Mouse (Mus musculus) kidney, adult 9 months (tissue): ENCODE results near the gene Pdik1l.

Experiments used
- DNase-seq: peaks from one replicate; pipeline ENCODE4 v3.0.0; 2022

Pdik1l gene

GRCm38 (mm10) chr4:134287575-134288025 is at the start of gene Pdik1l:
Gene Pdik1l, minus strand, starts transcription at chr4:134287895.
- DNase-seq: peak; percentile 79

GRCm38 (mm10) chr4:134330281-134330680 is 42.6 kb upstream of the Pdik1l start:
- DNase-seq: peak; percentile 87

GRCm38 (mm10) chr4:134328832-134329231 is 41.1 kb upstream of the Pdik1l start:
- no peak for DNase-seq

- peak; percentile 82 for DNase-seq
These were observed 40.5 kb upstream of the Pdik1l start for GRCm38 (mm10) chr4:134328151-134328550.

GRCm38 (mm10) chr4:134326859-134327530 is 39.3 kb upstream of the Pdik1l start:
- DNase-seq: peak; percentile 94

- peak; percentile 92 for DNase-seq
These were observed 37.0 kb upstream of the Pdik1l start for GRCm38 (mm10) chr4:134324655-134325054.

GRCm38 (mm10) chr4:134321524-134321923 is 33.8 kb upstream of the Pdik1l start:
- no peak for DNase-seq

- DNase-seq: no peak
These were observed 32.0 kb upstream of the Pdik1l start for GRCm38 (mm10) chr4:134319674-134320073.

- no peak for DNase-seq
These were observed 31.4 kb upstream of the Pdik1l start for GRCm38 (mm10) chr4:134319074-134319473.

GRCm38 (mm10) chr4:134316390-134316789 is 28.7 kb upstream of the Pdik1l start:
- peak; percentile 40 for DNase-seq

GRCm38 (mm10) chr4:134315470-134315869 is 27.8 kb upstream of the Pdik1l start:
- no peak for DNase-seq

GRCm38 (mm10) chr4:134314876-134315275 is 27.2 kb upstream of the Pdik1l start, which contains the start of gene Trim63:
Gene Trim63, plus strand, starts transcription at chr4:134315120.
- no peak for DNase-seq

GRCm38 (mm10) chr4:134314081-134314655 is 26.5 kb upstream of the Pdik1l start:
- DNase-seq: no peak

GRCm38 (mm10) chr4:134312901-134313300 is 25.2 kb upstream of the Pdik1l start:
- DNase-seq: no peak

- DNase-seq: no peak
These were observed 24.6 kb upstream of the Pdik1l start for GRCm38 (mm10) chr4:134312341-134312740.

- no peak for DNase-seq
These were observed 24.1 kb upstream of the Pdik1l start for GRCm38 (mm10) chr4:134311784-134312183.

GRCm38 (mm10) chr4:134310656-134311055 is 23.0 kb upstream of the Pdik1l start:
- no peak for DNase-seq

GRCm38 (mm10) chr4:134310106-134310505 is 22.4 kb upstream of the Pdik1l start:
- DNase-seq: peak; percentile 84

- peak; percentile 73 for DNase-seq
These were observed 19.8 kb upstream of the Pdik1l start for GRCm38 (mm10) chr4:134307367-134308072.

- DNase-seq: no peak
These were observed 19.3 kb upstream of the Pdik1l start for GRCm38 (mm10) chr4:134306963-134307362.

GRCm38 (mm10) chr4:134302084-134302483 is 14.4 kb upstream of the Pdik1l start:
- DNase-seq: no peak

- DNase-seq: no peak
These were observed 12.6 kb upstream of the Pdik1l start for GRCm38 (mm10) chr4:134300316-134300715.

GRCm38 (mm10) chr4:134299498-134299810 is 11.8 kb upstream of the Pdik1l start:
- no peak for DNase-seq
